Mouse (Mus musculus) urinary bladder, postnatal 14 days (tissue): Measurements from ENCODE around the gene Nup210l.
"Not testable (repeated sequence)": the region's sequence is repeated elsewhere in the genome, so short reads cannot be mapped to it uniquely, and the experiment has no call there.

Experiments used
- DNase-seq: peaks from one replicate; pipeline ENCODE4 v3.0.0; 2021; ENCODE audit warnings: low spot score

Nup210l gene

GRCm38 (mm10) chr3:90097928-90098327 lies 6.0 kb upstream of the Nup210l start:
- DNase-seq, result no peak

GRCm38 (mm10) chr3:90101010-90101409 lies 2.9 kb upstream of the Nup210l start:
- no peak for DNase-seq

GRCm38 (mm10) chr3:90101673-90102072 lies 2.3 kb upstream of the Nup210l start:
- DNase-seq, result no peak

GRCm38 (mm10) chr3:90102239-90102638 lies 1.7 kb upstream of the Nup210l start:
- DNase-seq, result no peak

GRCm38 (mm10) chr3:90103176-90103575 lies 756 bp upstream of the Nup210l start:
- no peak for DNase-seq

- DNase-seq, result no peak
Measured at GRCm38 (mm10) chr3:90111706-90112105, 7.8 kb downstream of the Nup210l start.

GRCm38 (mm10) chr3:90114342-90114741 lies 10.4 kb downstream of the Nup210l start:
- DNase-seq, result no peak

GRCm38 (mm10) chr3:90115526-90115925 lies 11.6 kb downstream of the Nup210l start:
- DNase-seq, result no peak

- peak; percentile 67 for DNase-seq
Measured at GRCm38 (mm10) chr3:90118132-90118790, 14.3 kb downstream of the Nup210l start.

GRCm38 (mm10) chr3:90122036-90122435 lies 18.1 kb downstream of the Nup210l start:
- not testable (repeated sequence) for DNase-seq

GRCm38 (mm10) chr3:90125710-90126109 lies 21.8 kb downstream of the Nup210l start:
- DNase-seq, result no peak

GRCm38 (mm10) chr3:90127881-90128280 lies 23.9 kb downstream of the Nup210l start:
- DNase-seq, result no peak

- DNase-seq, result no peak
Measured at GRCm38 (mm10) chr3:90132745-90133144, 28.8 kb downstream of the Nup210l start.

- no peak for DNase-seq
Measured at GRCm38 (mm10) chr3:90133331-90133730, 29.4 kb downstream of the Nup210l start.

GRCm38 (mm10) chr3:90134483-90134882 lies 30.6 kb downstream of the Nup210l start:
- DNase-seq, result no peak

- no peak for DNase-seq
Measured at GRCm38 (mm10) chr3:90134993-90135392, 31.1 kb downstream of the Nup210l start.

- DNase-seq, result peak; percentile 52
Measured at GRCm38 (mm10) chr3:90136660-90137059, 32.7 kb downstream of the Nup210l start.

- no peak for DNase-seq
Measured at GRCm38 (mm10) chr3:90137606-90138005, 33.7 kb downstream of the Nup210l start.

GRCm38 (mm10) chr3:90139962-90140361 lies 36.0 kb downstream of the Nup210l start:
- DNase-seq, result no peak

GRCm38 (mm10) chr3:90145461-90145860 lies 41.5 kb downstream of the Nup210l start:
- DNase-seq, result no peak

GRCm38 (mm10) chr3:90146651-90147050 lies 42.7 kb downstream of the Nup210l start:
- DNase-seq, result no peak

- DNase-seq, result no peak
Measured at GRCm38 (mm10) chr3:90151086-90151740, 47.3 kb downstream of the Nup210l start.

GRCm38 (mm10) chr3:90155996-90156395 lies 52.1 kb downstream of the Nup210l start:
- DNase-seq, result no peak

GRCm38 (mm10) chr3:90159757-90160156 lies 55.8 kb downstream of the Nup210l start:
- DNase-seq, result peak; percentile 22
